Mouse (Mus musculus) 3T3-L1 (cell line): ENCODE measurements around the gene Bcl2.
A peak's percentile ranks its signal among the peaks of the same experiment; 100 is the strongest.

Source experiments
- DNase-seq: peaks from one replicate; pipeline ENCODE4 v3.0.0-alpha.2; 2015; ENCODE audit warnings: low read depth, low spot score

Gene Bcl2

GRCm38 (mm10) chr1:106714530-106714981 lies 482 bp upstream of the Bcl2 start:
- peak; percentile 54 for DNase-seq

DNA sequence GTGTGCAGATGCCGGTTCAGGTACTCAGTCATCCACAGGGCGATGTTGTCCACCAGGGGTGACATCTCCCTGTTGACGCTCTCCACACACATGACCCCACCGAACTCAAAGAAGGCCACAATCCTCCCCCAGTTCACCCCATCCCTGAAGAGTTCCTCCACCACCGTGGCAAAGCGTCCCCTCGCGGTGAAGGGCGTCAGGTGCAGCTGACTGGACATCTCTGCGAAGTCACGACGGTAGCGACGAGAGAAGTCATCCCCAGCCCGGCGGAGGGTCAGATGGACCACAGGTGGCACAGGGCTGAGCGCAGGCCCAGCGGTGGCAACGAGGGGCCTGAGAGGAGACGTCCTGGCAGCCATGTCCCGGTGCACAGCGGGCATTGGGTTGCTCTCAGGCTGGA lies 1.7 kb downstream of the Bcl2 start:
- DNase-seq: no peak

DNA sequence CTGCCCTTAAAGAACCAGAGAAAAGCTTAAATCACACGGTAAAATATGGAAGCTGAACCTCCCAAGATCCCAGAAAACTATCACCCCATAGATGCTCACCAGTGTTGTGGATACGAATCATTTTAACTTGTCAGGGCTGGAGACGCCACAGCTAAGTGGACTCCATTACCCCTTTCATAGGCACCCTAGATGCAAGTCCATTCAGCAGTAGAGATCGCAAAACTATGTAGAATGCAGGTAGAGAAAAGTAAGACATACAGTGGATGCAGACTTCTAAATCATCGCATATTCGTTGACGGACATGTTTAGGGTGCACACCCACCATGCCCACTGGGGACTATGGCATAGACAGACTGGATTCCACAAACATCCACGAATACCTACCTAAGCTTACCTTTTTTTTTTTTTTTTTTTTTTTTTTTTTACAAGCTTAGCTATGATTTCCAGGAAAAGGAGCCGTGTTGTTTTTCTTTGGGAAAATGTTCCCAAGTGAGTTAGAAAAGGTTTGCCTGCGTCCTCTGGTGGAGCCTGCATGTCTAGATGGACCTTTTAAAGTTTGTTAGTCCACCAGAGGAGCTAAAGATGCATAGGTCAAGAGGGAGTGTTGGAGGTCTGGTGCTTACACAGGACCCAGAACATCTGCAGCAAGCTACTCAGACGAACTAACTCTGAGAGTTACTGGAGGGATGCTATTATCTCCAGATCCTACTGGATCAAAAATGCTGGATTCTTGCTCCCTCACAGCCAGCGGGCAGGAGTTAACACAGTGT lies 2.5 kb downstream of the Bcl2 start:
- DNase-seq: no peak

DNA sequence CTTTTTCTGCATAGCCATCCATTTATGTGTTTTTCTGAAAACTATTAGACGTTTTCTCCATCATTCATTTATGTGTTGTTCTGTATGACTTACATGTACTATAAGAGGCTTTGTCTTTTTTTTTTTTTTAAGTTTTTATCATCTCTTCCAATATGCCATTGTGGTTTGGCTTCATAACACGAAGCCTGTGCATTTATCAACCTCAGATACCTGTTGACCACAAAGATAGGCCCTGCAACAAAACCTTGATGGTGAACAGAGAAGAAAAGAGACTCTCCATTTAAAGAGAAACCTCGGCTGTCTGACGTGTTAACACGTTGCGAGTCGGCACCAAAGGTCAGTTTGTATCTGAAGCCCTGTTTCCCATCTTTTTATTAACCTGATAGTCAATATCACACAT lies 3.9 kb downstream of the Bcl2 start:
- DNase-seq: no peak

DNA sequence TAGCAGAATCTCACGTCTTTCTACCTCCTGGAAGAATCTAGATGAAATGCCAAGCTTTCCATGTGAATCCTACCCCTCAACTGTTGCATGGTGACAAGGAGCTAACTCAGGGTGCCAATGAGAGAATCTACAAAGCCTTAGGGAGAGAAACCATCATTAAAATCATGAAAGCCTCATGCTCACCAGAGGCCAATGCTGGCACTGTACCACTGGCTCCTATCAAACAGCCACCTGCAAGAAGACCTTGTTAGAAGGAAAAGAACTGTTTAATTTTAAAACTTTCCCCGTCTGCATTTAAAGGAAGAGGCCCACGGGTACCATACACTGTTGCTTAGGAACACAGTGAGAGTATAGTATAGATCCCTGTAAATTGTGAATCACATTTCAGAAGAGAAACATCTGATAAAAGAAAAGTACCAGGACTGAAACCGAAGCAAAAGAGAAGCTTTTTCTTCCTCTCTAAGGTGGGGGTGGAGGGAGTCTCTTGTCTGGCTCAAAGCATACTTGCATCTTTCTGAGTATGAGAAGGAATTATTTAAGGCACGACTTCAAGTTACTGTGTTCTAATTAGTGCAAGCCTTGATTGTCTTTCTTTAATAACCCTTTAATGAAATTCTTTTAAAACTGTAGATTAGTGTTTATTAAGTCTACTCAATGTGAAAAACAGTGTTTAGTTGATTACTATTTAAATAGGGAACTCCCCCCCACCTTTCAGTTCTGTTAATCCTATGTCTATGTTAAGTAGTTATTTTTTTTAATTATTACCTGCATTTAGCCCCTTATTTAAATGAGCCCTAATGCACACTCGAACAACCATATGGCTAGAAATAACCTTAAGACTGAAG lies 6.8 kb downstream of the Bcl2 start:
- no peak for DNase-seq

GRCm38 (mm10) chr1:106703183-106703582 lies 10.9 kb downstream of the Bcl2 start:
- DNase-seq: peak; percentile 52

DNA sequence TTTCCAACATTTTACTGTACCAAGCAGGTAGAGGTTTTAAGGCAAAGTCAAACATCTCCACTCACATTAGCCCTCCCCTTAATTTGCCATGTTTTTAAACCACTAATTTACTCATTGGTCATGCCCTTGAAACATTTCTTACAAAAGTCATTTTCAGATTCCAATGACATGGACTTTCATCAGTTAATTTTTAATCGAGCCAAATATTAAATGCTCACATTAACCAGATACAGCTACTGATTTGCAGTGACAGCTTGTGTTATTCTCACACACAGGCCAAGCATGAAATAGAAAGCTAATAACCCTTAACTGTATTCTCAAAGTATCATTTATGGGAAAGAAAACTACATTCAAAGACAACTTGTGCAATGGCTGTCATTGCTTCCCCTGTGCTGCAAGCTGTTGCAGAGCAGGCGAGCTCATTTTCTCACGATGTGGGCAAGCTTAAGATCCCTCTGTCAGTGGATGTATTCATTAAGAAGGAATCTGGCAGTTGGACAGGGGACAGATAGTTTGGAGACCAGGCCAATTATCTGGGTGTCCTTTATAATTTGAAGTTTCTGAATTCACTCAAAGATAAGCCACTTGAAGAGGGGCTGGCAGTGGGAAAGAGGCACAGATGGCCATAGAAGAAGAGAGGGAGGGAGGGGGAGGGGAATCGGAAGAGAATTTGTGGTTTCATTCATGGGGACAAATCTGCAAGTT lies 11.5 kb downstream of the Bcl2 start:
- DNase-seq: peak; percentile 54

- DNase-seq: peak; percentile 82
Measured at GRCm38 (mm10) chr1:106700520-106701114, 13.5 kb downstream of the Bcl2 start.

DNA sequence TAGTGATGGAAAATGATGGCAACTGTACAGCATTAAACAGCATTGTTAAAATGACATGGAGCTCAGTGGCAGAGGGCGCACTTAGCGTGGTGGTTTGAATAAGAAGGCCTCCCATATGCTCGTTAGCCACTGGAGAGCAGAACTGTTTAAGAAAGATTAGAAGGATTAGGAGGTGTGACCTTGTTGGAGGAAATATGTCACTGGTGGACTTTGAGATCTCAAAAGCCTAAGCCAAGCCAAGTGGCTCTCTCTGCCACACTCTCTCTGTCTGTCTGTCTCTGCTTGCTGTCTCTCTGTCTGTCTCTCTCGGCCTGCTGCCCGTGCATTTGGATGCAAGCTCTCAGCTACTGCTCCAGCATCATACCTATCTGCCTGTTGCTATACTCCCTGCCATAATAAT lies 17.6 kb downstream of the Bcl2 start:
- DNase-seq: no peak

GRCm38 (mm10) chr1:106695649-106696048 lies 18.4 kb downstream of the Bcl2 start:
- no peak for DNase-seq

GRCm38 (mm10) chr1:106694316-106694715 lies 19.8 kb downstream of the Bcl2 start:
- peak; percentile 78 for DNase-seq

GRCm38 (mm10) chr1:106692599-106692998 lies 21.5 kb downstream of the Bcl2 start:
- no peak for DNase-seq

- DNase-seq: no peak
Measured at GRCm38 (mm10) chr1:106690887-106691286, 23.2 kb downstream of the Bcl2 start.

- DNase-seq: no peak
Measured at GRCm38 (mm10) chr1:106688161-106688516, 25.9 kb downstream of the Bcl2 start.

DNA sequence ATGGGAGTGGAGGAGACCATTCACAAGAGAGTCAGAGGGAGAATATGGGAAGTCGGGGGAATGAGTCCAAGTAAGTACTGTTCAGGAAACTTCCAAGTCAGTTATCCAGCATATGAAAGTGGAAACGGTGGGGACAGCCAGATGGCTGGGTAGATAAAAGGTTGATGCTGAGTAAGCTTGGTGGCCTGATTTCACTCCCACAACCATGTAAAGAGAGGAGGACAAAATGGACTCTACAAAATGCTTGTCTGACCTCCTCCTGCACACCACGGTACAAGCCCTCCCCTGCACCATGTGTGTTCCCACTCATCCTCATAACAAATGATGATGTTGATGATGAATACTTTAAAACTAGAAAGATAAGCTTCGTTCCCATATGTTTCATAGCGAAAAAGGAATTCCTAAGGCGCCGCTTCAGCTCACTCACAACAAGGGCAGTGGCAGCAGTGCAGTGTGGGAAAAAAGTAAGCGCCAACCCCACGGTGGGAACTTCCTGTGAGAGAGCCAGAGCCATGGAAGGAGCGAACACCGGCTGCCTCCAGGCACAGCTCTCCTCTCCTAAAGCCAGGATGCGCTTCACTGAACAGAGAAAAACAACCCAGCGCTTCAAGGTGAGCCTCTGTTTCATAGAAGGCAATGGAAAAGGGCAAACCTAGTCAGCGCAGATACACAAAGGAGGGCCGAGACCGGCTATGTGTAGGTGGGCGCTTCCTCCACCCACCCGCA lies 26.5 kb downstream of the Bcl2 start:
- no peak for DNase-seq

DNA sequence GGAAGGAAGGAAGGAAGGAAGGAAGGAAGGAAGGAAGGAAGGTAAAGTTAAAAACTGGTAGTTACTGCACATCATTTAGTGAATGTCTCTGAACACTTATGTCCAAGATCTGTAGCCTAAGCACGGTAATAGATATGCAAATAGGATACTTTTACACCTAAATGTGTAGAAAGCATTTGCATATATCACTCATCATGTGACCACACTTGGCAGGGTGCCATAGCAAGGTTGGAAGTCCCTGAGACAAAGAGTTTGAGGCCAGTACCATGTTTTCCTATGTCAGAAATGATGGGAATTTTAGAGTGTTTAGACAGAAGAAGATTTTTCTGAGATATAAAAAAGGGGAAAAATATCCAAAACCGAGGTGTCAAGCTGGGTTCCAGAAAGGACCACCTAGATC lies 28.4 kb downstream of the Bcl2 start:
- DNase-seq: no peak

DNA sequence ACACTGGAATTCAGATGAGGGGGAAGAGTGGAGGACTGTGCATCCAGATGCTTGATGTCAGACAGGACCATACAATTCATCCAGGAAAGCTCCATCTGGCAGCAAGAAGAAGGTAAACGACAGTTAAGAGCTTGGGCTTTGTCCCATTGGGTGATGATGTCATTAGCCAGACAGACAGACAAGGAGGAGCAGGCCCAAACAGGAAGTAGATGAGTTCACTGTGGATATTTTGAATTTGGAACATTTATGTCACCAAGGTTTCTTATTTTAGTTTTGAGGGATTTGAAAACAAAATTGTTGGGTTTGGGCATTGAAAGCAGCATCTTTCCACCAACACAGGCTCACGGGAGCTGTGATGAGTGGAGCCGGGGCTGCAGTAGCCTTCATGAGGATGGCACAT lies 29.5 kb downstream of the Bcl2 start:
- DNase-seq: no peak

GRCm38 (mm10) chr1:106682829-106683228 lies 31.2 kb downstream of the Bcl2 start:
- DNase-seq: no peak

GRCm38 (mm10) chr1:106679800-106680515 lies 34.1 kb downstream of the Bcl2 start:
- DNase-seq: no peak

DNA sequence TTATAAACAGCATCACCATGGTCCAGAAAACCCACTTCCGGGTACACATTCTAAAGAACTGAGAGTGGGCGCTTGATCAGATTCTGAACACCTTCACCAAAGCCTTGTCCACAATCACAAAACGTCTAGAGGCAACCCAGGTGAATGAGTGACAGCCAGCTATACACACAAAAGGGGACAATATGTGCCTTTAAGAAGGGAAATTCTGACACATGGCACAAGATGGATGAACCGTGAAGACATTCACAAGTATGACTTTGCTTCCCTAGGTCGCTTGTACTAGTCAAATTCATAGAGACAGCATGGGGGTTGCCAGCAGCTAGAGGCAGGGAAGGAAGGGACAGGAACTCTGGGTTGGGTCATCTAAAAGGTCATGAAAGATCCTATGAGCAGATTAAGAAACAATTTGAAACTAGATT lies 36.0 kb downstream of the Bcl2 start:
- DNase-seq: no peak
